ENCODE assay signal across 13 mouse cellular contexts in the genomic region with DNA sequence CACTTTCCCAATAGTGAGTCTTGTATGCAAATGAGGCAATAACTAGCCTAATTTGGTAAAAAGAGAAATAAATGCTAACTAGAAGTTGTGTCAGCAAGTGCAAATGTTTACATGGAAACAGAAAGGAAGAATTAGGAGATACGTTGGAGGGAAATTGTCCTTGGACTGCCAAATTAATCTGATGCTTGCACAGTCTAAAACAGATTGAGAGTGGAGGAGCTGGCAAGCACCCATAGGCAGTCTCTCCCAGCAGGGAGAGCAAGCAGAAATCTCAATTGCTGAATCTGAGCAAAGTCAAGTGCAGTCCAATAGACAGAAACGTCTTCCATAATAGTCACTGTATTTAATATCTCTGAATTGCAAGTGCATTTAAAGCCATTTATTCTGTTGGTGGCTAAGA.
A peak's percentile ranks its signal among the peaks of the same experiment; 100 is the strongest.
DNase-seq lines count a peak whose midpoint lies in the region; ATAC-seq lines count a peak whose summit lies in the region.
"Had no signal": no experiment of that assay in that cellular context is flagged by ENCODE, and none has a peak within 500 bp of the region (broad histone marks: within the 10 kb centered on the region; RNA-seq: fewer than 3 reads in every experiment).

No protein-coding gene starts in this region.

- H3K4me3 ChIP-seq in neural tube, embryonic 12.5 days: no peak overlapping the region
- H3K4me3 ChIP-seq: limb, embryonic 12.5 days had no signal

- peak; percentile 9; the same call in 1 of the 2 replicates for ATAC-seq in neural tube, embryonic 12.5 days (ENCODE audit: low FRiP score, low read depth)
- ATAC-seq: inflammation-experienced regulatory T-cells, adult 6 months had no signal

- H3K36me3 ChIP-seq in neural tube, embryonic 12.5 days: no peaks in the 10 kb centered on the region
- H3K36me3 ChIP-seq: limb, embryonic 12.5 days had no signal

- H3K9ac ChIP-seq in neural tube, embryonic 12.5 days: no peak overlapping the region
- H3K9ac ChIP-seq: limb, embryonic 12.5 days had no signal

- H3K27me3 ChIP-seq in neural tube, embryonic 12.5 days (replicated peaks): no peaks in the 10 kb centered on the region
- H3K27me3 ChIP-seq: limb, embryonic 12.5 days had no signal

- DNase-seq in cerebellum, postnatal 10 days: peak; percentile 83 to 85
- DNase-seq in cerebellum, adult 11-12 months: no peak
- no peak for DNase-seq in neural tube, embryonic 10.5 days (ENCODE audit: extremely low spot score, low spot score)
- DNase-seq in layer of hippocampus, postnatal 36 days: peak; percentile 33 to 40
- no peak for DNase-seq in gastrocnemius, adult 8-10 months (ENCODE audit: low spot score in 2 of 2)
- DNase-seq in kidney, adult 9 months: no peak
- DNase-seq in testis, postnatal 10 days (ENCODE audit: low spot score): no peak
- DNase-seq: gastrocnemius, postnatal 25 days; kidney, postnatal 25 days; lung, adult 18-20 months had no signal

- WGBS in neural tube, embryonic 12.5 days: 74% methylated on average over 2 of the region's 2 CpGs

- no peaks in the 10 kb centered on the region for H3K9me3 ChIP-seq in neural tube, embryonic 12.5 days
- H3K9me3 ChIP-seq: limb, embryonic 12.5 days had no signal

- no peaks in the 10 kb centered on the region for H3K4me1 ChIP-seq in neural tube, embryonic 12.5 days
- H3K4me1 ChIP-seq: limb, embryonic 12.5 days had no signal

- H3K4me2 ChIP-seq in neural tube, embryonic 12.5 days (replicated peaks): no peak overlapping the region
- H3K4me2 ChIP-seq: limb, embryonic 12.5 days had no signal

- no peak overlapping the region for H3K27ac ChIP-seq in neural tube, embryonic 12.5 days
- H3K27ac ChIP-seq: limb, embryonic 12.5 days had no signal

Comparison
In these comparisons a context has a peak if more than half of its experiments do, and no peak if none do; other contexts are left out.
1. DNase-seq: peak in cerebellum, postnatal 10 days (2 of 2) and layer of hippocampus, postnatal 36 days (2 of 2); none in cerebellum, adult 11-12 months (single experiment), neural tube, embryonic 10.5 days (single experiment), gastrocnemius, adult 8-10 months (0 of 2), kidney, adult 9 months (single experiment) and testis, postnatal 10 days (single experiment).